Mouse (Mus musculus): ENCODE data around the gene Dnajc5.

Dnajc5 gene

DNA sequence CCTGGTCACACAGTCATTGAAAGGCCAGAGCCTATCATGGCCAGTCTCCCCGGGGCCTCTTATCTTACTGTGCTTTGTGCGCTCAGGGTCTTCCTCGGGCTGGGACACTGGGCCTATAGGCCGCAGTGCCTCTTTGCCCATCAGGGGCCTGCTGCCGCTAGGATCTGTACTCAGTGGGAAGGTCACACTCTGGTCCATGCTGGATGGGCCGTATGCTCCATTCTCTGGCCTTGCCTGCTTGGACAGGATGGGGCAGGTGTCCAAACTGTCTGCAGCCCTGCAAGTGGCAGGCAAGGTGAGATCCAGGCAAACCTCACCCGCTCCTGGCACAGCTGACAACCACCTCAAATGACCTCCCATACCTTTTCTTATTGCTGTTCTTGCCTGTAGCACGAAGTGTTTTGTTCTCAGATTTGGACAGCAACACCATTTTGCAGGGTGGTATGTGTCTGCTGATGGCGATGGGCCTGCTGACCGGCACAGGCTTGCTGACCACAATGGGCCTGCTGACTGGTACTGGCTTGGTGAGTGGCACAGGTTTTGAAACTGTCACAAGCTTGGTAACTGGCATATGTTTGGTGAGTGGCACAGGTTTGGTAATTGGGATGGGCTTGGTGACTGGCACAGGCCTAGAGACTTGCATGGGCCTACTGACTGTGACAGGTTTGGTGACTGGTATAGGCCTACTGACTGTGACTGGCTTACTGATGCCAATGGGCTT lies 68.9 kb downstream of the Dnajc5 start:
- no peak for ATAC-seq (ENCODE audit: low TSS enrichment)

DNA sequence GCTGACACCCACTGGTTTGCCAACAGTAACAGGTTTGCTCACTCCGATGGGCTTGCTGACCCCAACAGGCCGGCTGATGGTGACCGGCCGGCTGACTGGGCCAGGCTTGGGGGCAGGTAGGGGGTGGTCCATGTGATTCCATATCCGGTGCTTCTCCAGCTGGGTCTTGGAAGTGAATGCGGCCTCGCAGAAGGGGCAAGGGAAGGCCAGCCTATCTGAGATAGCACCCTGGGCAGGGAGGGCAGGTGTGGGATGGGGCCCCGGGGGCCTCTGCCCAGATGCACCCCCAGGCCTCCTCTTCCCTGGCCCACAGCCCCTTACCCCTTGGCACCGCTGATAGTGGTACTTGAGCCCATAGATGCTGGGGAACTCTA lies 69.4 kb downstream of the Dnajc5 start:
- ATAC-seq (ENCODE audit: low TSS enrichment), result no peak

DNA sequence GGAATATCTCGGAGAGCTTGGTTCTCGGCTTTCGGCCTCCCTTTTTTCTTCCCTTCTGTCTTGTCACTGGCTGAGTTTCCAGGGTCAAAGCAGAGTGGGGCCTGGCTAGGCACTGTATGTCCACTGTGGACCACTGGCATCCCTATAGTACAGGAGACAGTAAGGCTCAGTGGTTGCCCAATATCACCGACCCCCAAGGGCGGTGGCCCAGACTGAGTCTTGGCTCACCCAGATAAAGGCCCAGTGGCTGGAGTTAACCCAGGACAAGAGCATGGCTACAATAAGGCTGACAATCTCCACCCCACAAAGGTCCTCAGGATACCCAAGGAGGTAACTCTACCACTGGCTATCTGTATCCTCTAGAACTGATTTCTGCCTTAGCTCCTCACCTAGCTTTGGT lies 70.2 kb downstream of the Dnajc5 start:
- ATAC-seq (ENCODE audit: low TSS enrichment), result no peak

DNA sequence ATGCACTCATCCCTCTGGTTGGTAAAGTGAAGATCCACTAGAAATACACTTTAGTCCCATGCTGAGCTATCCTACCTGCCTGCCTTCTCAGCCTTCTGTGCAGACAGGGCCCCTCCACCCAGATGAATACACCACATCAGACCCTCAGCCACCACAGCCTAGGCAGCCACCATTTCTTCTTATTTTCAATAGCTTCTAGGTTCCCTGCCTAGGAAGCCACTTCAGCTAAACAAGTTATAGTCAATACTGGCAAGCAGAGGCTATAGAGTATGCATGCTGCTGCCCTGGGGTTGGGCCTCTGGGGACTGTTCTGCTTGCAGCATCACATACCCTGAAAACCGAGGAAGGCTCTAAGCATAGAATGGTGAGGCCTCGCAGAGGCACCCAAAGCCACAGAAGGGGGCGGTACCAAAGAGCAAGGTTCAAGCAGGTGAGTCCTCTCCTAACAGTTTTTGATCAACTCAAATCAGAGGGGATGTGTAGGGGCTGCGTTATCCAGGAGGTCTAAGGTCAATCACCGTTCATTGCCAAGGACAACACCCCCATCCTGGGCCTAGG lies 71.3 kb downstream of the Dnajc5 start, which contains the start of gene Prpf6:
Prpf6 (plus strand) TSS at position 341 of the 558 bp plus-strand sequence.
- no peak for ATAC-seq (ENCODE audit: low TSS enrichment)

DNA sequence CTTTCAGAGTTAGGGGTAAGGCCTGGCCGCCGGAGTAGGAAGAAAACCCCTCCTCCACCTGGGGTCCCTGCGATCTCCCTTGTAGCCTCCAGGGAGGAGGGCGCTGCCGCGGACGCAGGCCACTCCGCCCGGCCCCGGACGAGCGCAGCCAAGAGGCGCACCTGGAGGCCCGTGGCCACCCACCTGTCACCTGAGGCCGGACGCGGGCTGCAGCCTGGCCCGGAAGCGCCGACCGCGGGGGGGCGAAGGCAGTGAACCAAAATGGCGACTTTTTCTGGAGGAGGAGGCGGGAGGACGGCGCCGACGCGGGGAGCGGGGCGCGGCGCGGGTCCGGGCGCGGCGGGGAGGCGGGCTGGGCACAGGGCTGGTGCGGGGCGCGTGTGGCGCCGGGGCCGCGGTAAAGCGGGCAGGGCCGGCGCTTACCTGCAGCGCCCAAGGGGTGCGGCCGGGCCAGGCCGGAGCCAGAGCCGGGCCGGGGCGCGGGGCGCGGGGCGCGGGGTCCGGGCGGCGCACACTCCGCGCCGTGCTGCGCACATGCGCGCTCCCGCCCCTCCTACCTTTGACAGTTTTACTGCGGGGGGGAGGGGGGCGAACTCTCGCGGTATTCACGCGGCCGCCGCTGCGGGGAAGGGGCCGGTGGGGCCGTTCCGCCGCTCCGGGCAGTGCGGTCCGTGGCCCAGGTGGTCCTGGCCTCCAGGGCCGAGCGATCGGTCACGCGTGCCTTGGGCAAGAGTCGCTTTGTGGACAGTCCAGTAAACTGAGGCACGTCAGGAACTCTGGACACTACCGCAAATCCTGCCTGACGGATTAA lies 72.2 kb downstream of the Dnajc5 start, which contains the start of gene Zfp512b:
Zfp512b (minus strand) TSS at position 573 of the 811 bp plus-strand sequence.
- ATAC-seq (ENCODE audit: low TSS enrichment), result peak; percentile 44

DNA sequence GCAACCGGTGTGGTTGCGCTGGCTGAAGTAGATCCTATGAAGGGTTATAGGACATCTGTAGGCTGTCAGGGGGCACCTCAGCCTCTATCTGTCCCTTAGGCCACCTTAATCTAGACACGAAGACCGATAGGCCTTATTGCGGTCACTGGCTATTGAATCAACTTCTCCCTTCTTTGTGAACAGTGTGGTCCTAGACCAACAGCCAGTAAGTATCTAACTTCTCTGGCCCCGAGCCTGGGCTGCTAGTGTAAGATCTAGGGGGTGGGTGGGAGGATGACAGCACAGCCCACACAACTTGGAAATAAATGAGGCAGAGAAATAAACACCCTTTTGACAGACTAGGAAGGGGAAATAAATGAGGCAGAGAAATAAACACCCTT lies 72.7 kb downstream of the Dnajc5 start:
- 0 out of 2 replicates have a peak, but pooled peaks have one; percentile 14 for ATAC-seq (ENCODE audit: low TSS enrichment)

DNA sequence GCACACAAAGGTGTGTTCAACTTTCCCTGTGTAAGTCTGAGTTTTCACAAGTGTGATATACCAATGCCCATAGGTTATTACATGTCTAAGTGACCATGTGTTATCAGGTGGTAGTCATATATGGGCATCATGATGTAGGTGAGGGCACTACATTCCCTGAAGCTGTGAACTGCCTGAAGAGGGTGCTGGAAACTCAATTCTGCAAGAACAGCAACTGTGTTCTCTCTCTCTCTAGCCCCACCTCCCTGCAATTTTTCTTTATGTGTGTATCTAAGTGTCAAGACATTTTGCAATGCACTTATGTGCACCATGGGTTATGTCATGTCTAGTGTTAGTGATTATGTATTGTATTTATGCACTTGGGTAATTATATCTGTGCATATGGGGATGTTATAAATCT lies 73.7 kb downstream of the Dnajc5 start:
- ATAC-seq (ENCODE audit: low TSS enrichment), result no peak

DNA sequence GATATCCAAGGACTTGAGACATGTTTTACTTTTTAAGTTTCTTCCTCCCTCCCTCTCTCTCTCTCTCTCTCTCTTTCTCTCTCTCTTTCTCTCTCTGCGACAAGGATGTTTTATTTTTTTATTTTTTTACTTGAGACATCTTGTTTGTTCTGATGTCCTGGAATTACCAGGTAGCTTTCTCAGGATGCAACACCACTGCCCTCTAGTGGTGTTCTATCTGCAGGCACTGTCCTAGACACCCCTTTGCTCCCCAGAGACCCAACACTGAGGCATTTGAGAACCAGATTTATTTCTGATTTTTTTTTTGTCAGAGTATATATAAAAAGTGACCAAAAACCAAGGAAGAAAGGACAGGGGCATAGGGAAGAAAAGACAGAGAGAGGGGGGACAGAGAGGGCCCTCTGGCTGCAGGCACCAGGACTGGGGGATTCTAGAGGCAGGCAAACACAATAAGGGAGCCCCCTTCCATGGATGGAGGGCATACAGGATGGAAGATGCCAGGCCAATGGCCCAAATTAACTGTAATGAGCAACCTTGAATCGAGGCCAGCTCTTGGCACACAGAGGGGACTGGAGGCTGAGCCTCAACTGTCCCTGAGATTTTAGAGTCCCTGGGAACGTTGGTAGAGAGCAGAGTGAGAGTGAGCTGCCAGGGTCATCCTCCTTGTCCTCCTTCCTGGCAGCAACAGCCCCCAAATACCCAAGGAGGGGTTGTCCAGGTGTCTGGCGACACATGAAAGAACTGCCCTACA lies 74.8 kb downstream of the Dnajc5 start:
- no peak for ATAC-seq (ENCODE audit: low TSS enrichment)

DNA sequence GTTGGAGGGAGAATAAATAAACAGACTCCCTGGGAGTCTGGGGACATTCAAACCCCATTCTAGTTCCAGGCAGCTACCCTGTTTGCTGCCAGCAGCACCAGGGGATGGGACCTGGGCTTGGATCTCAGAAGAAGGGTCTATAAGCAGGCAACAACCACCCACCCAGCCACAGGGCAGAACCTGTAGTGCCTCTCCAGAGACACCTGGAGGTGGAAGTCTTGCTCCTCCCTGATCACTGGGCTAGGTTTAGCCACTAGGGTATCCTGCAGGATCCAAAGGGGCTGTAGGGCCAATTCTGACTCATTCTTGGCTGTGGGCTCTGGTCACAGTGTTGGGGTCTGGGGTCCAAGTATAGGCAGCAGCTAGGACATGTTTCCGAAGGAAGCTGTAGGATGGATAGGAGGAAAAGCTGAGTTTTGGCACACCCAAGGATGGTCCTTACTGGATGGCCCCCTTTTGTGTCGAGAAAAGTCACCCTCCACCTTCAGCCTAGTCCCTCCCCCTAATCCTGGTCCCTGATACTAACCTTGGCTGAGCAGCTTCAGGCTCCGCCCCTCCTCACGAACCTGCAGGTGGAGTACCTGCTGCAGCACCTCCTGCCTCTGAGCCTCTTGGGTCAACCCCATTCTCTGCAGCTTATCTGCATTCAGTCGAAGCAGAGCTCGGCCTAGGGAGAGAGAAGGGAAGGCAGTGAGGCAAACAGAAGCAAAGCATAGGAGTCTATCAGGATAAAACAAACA lies 76.1 kb downstream of the Dnajc5 start:
- no peak for ATAC-seq (ENCODE audit: low TSS enrichment)

DNA sequence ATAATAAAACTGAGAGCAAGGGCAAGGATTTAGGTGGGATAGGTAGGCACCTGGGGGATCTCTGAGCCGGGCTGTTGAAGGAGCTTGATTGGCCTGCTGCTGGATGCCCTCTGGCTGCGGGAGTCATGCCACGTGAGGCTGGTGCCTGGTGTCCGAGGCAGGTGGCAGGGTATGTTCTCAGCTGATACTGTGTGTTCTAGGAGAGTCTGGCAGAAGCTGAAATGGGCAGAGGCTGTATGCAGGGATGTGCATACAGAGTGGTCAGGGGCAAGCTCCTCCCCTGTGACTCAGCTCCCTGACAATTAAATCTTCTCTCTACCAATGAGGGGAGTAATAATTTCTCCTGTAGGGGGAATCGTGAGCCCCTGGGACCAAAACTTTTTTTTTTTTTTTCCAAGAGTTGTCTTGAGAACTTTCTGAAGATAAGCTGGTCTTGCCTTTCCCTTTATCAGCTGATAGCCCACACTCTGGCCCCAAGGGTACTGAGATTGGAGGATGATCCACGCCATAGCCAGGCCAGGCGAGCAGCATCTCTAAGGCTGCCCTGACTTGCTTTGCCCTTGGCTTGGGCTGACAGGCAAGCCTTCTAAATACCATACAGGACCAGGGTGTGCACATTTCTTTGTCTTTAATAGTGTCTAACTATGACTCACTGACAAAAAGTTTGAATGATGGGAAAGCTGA lies 77.2 kb downstream of the Dnajc5 start:
- ATAC-seq (ENCODE audit: low TSS enrichment), result no peak

DNA sequence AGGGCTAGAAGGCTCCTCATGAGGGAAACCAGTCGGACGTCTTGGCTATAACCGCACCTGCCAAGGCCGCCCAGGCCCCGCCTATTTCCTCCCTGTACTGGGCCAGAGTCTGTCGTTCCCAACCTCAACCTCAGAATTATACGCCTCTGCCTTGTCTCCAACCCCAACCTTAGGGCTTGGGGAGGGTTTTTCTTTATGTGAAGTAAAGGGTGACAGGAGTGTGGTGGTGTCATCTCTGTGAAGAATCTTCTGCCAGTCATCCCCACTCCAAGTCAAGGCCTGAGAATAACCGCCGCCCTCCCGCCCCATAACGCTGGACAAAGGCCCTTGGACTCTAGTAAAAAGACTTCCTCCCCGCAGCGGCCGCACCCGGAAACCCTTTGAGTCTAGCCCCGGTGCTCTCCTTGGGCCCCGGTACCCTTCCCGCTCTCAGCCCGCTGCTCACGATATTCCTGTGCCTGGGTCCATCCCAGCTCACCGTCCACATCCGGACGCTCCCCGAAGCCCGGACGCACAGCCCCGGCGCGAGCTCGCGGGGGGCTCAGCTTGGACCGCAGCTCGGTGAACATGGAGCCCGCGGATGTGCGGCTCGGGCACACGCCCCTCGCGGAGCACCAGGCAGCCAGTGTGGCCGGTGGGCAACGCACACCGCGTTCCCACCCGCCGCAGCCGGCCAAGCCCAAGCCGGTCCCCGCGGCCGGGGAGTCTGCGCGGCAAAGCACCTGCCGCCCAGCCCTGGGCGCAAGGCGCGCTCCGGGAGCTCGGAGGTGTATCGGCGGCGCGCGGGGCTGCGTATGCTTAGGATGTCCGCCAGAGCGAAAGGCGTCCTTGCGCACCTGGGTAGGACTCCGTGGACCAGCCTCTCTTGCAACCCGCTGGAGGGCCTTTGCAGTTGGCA lies 78.4 kb downstream of the Dnajc5 start, which contains the start of gene Samd10:
Samd10 (minus strand) TSS at position 759 of the 898 bp plus-strand sequence.
- peak; percentile 38 for ATAC-seq (ENCODE audit: low TSS enrichment)

DNA sequence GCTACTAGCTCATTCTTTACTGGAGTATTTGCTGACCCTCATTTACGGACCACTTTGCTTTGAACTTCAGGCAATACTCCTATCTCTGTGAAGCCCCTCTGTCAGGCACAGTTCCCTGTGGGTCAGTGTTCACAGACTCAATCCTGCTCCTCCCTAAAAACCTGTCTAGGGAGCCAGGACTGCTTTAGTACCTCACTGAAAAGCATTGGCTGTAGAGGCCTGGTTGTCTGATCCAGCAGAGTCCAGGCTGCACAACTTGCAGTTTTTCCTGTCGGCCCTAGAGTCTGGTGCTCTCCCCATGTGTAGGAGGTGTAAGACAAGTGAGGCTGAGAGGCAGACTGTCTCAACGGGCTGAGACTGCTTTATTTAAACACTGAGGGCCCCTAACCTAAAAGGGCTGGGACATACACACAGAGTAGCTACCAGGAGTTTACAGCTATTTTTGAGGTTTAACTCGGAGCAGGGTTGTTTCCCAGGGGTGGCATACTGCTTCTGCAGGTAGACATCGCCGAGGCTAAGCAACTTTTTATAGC lies 80.0 kb downstream of the Dnajc5 start:
- peak; percentile 21; the same call in 1 of the 2 replicates for ATAC-seq (ENCODE audit: low TSS enrichment)

DNA sequence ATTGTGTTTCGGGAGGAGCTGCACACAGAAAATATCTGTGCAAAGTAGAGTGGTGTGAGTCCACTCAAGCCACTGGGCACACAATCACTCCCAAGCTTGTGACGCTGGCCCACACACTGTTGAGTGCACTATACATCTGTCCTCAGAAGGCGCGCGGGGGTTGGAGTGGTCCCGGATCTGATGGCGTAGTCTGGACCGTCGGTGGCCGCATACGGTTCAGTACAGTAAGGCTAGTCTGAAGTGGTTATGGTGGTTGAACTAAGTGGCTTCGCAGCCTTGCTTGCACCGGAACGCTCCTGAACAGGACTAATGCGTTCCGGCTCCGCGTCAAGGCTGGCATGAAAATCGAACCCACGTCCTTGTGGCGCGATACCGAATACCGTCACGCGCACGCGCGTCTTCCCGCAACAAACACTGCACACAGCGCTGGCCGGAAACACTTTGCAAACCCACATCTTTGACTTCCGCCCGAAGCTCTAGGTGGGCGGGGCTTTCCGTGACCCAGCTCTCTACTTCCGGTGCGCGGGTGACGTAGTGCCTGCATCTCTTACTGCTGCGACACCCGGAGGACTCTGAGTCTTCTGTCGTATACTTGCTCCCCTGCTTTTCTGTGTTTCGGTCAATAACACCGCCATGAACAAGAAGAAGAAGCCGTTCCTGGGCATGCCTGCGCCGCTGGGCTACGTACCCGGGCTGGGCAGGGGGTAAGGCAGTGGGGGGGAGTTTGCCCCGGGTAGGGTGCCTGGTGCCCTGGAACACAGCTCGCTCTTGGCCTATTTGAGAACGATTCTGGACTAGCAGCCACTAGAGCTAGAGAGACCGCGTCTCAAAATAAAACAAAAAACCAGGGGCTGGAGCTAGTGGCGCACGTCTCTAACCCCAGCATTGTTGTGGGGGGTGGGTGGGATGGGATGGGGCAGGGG lies 80.8 kb downstream of the Dnajc5 start:
- peak; percentile 88 for ATAC-seq (ENCODE audit: low TSS enrichment)

DNA sequence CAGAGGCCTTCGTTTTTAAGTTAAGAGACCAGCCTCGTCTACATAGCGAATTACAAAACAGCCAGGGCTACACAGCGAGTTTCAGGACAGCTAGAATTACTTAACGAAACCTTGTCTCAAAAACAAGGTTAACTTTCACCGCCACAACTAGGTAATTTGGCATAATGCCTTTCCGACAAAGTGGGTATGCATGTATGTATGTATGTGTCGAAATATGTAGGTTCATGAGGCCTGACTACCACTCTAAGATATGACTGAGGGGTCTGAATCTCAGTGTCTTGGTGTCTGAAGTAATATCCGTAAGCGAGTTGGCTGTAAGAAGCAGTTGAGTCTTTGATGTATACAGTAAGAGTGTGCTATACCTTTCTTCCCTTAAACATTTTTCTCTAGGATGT lies 81.5 kb downstream of the Dnajc5 start:
- no peak for ATAC-seq (ENCODE audit: low TSS enrichment)

DNA sequence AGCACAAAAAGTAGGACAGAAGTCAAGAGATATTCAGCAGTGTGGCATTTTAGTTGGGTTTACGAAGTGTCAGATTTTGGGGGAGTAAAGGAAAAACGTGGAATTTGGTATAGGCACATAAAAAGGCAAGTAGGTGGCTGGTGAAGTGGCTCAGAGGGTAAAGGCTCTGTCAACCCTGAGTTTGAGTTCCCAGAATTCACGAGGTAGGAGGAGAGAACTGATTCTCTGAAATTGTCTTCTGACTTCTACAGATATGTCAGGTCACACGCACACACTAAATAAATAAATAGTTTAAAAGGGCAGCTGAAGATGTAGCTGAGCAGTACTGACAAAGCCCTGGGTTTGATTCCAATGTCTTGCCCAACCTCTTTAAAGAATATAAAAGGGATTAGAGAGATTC lies 82.1 kb downstream of the Dnajc5 start:
- no peak for ATAC-seq (ENCODE audit: low TSS enrichment)
